Mouse (Mus musculus) cerebellum, postnatal 25 days (tissue): ENCODE measurements around the gene Taar9.
"Not testable (repeated sequence)": the region's sequence is repeated elsewhere in the genome, so short reads cannot be mapped to it uniquely, and the experiment has no call there.

Source experiments
- DNase-seq, 2 experiments: peaks; one replicate each; pipeline ENCODE4 v3.0.0; 2021; ENCODE audit warnings: mixed read lengths in 2 of 2

Gene Taar9

DNA sequence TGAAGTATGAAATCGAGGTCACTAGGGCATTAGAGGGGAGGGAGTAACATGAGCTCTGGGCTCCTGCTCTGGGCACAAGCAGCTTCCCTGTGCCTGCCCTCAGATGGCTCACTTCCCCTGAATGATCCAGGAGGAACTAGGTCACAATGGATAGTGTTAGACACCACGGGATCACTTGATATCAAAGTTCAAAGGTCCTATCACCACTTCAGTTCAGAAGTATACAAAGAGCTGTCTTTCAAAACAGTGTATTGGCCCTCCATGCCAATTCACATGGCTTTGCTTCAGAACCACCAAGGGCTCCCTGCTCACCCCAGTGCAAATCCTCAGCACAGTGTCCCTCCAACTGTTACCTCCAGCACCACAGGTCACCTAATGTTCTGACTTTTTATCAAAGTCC lies 34.6 kb downstream of the Taar9 start:
- not testable (repeated sequence) for DNase-seq

DNA sequence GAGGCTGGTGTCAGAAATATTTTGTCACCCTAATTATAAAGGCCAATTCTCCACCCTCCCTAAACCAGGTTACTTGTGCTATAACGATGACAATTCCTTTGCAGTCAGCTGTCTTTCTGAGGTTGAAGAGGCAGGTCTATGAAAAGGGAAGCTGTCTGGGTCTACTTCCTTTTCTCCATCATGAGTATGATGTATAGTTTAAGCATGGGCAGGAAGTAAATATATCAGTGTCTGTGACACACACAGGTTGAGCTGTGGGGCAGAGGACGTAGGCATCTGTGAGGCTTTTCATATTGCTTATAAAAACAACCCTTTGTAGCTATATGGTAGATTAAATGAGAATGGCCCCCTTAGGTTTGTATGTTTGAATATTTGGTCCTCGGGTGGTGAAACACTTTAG lies 50.3 kb downstream of the Taar9 start:
- DNase-seq, result no peak
